Mouse (Mus musculus) intestine, embryonic 14.5 days (tissue): ENCODE data around the gene Usp30. TPM values are rescaled to one million over a fixed set of nuclear protein-coding genes. Genes with fewer than 3 reads are reported as not detected.

ENCODE experiments used
- ATAC-seq: fragments of 200-750 bp; cut with Nextera tagmentation; replicated peaks from 2 replicates; pipeline ENCODE4 v1.8.0; 2017; ENCODE audit warnings: low read depth, moderate number of reproducible peaks, moderate TSS enrichment, moderate library complexity; ENCODE audit not compliant: low FRiP score, low TSS enrichment
- DNase-seq: peaks from one replicate; pipeline ENCODE4 v3.0.0-alpha.2; 2018; ENCODE audit warnings: low spot score
- H3K27ac ChIP-seq: fragments of 300-500 bp; sonication (generic); 2 replicates; pipeline ENCODE4 v1.5.1; 2014; ENCODE audit warnings: low read depth, mild to moderate bottlenecking, control low read depth
- H3K27me3 ChIP-seq: fragments of 300-500 bp; sonication (generic); replicated peaks from 2 replicates; pipeline ENCODE4 v1.6.1; 2014; ENCODE audit warnings: low read length, control low read depth; ENCODE audit not compliant: control insufficient read depth, insufficient read depth
- H3K36me3 ChIP-seq: fragments of 300-500 bp; sonication (generic); 2 replicates; pipeline ENCODE4 v1.6.1; 2014; ENCODE audit warnings: low read length, control low read depth; ENCODE audit not compliant: control insufficient read depth, insufficient read depth
- H3K4me1 ChIP-seq: fragments of 300-500 bp; sonication (generic); replicated peaks from 2 replicates; pipeline ENCODE4 v1.6.1; 2014; ENCODE audit warnings: low read length, control low read depth, mixed read lengths; ENCODE audit not compliant: control insufficient read depth, insufficient read depth
- H3K4me2 ChIP-seq: fragments of 300-500 bp; sonication (generic); 2 replicates; pipeline ENCODE4 v1.6.1; 2014; ENCODE audit warnings: low read length
- H3K4me3 ChIP-seq: fragments of 300-500 bp; sonication (generic); 2 replicates; pipeline ENCODE4 v1.5.1; 2014; ENCODE audit warnings: low read depth, low read length, control low read depth, mixed read lengths
- H3K9ac ChIP-seq: fragments of 300-500 bp; sonication (generic); 2 replicates; pipeline ENCODE4 v1.6.1; 2014; ENCODE audit warnings: mild to moderate bottlenecking, low read length
- H3K9me3 ChIP-seq: fragments of 300-500 bp; sonication (generic); 2 replicates; pipeline ENCODE4 v1.6.1; 2016; ENCODE audit warnings: low read length, control low read depth; ENCODE audit not compliant: control insufficient read depth
- WGBS: fragments of 180-500 bp; shearing (Covaris S2); extraction: QIAGEN DNeasy Blood & Tissue Kit; methylation state at CpG from one replicate; pipeline ENCODE4 v1.1.7; 2014; 5-methylcytosine and 5-hydroxymethylcytosine counted together
- polyA plus RNA-seq: library from polyadenylated mRNA; unstranded; fragments of >200 nt; fragmentation: Nextera tagmentation; extraction: Ambion mirVana; gene quantifications from 2 replicates; pipeline ENCODE4 v1.2.1, GENCODE M21; 2014

Gene Usp30
- polyA plus RNA-seq, 1 experiment from 2014 or later = 10.1 TPM

DNA sequence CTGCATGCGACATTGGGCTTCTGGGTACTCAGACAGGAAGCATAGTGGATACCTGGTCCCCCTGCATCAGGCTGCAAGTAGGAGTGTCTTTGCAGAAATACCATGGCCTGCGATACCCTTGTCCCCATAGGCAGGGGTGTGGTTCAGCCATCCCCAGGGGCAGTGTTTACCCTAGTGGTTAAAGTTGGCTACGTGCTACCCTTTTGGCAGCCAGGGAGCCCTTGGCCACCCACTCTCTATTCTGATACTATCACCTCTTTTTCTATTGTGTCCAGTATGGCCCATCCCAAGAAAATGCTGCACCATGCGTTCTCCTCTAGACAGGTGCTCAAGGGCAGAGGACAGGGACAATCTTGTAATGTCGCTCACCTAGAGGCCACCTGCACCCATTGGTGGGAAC, 89.5 kb downstream of the Usp30 start:
- Histone ChIP-seq H3K4me3 (no peak overlapping the region), H3K27me3 (no peaks in the 10 kb centered on the region), H3K4me1 (no peaks in the 10 kb centered on the region), H3K9me3 (no peaks in the 10 kb centered on the region), H3K36me3 (no peaks in the 10 kb centered on the region), H3K9ac (no peak overlapping the region), H3K27ac (no peak overlapping the region), H3K4me2 (no peak overlapping the region)
- 80% methylated on average over 5 of the region's 5 CpGs for WGBS
- DNase-seq (no peak), ATAC-seq (no peak)

GRCm38 (mm10) chr5:114155168-114155933, 90.1 kb downstream of the Usp30 start:
- Histone ChIP-seq H3K9me3 (no peaks in the 10 kb centered on the region), H3K27me3 (no peaks in the 10 kb centered on the region), H3K9ac (no peak overlapping the region), H3K4me3 (no peak overlapping the region), H3K36me3 (no peaks in the 10 kb centered on the region), H3K4me1 (no peaks in the 10 kb centered on the region), H3K4me2 (no peak overlapping the region), H3K27ac (no peak overlapping the region)
- 65% methylated on average over 9 of the region's 9 CpGs for WGBS
- DNase-seq (no peak), ATAC-seq (no peak)

GRCm38 (mm10) chr5:114157236-114157635, 92.0 kb downstream of the Usp30 start:
- Histone ChIP-seq H3K27me3 (no peaks in the 10 kb centered on the region), H3K4me1 (no peaks in the 10 kb centered on the region), H3K4me2 (no peak overlapping the region), H3K4me3 (no peak overlapping the region), H3K9ac (no peak overlapping the region), H3K27ac (no peak overlapping the region), H3K36me3 (no peaks in the 10 kb centered on the region), H3K9me3 (no peaks in the 10 kb centered on the region)
- WGBS = 60% methylated on average over 7 of the region's 7 CpGs
- no peak for DNase-seq
- no peak for ATAC-seq

DNA sequence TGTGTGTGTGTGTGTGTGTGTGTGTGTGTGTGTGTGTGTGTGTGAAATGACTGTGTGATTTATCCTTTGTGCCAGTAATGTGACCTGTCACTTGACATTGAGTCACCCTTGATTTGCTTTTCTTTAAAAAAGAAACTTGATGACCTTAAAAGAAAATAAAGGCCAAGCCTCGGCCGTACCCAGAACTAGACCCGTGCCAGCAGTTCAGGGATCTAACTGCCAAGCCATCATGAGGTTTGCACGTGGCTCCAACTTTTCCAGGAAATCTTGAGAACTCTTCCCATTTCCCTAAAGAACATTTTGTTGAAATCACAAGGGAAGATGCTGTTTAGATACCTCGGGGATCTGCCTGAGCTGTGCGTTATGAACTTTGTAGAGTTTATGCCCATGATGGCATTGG, 96.2 kb downstream of the Usp30 start:
- Histone ChIP-seq H3K27me3 (no peaks in the 10 kb centered on the region), H3K9me3 (no peaks in the 10 kb centered on the region), H3K4me3 (no peak overlapping the region), H3K9ac (no peak overlapping the region), H3K4me1 (no peaks in the 10 kb centered on the region), H3K4me2 (no peak overlapping the region), H3K36me3 (no peaks in the 10 kb centered on the region), H3K27ac (no peak overlapping the region)
- WGBS = 84% methylated on average over 6 of the region's 6 CpGs
- DNase-seq (no peak), ATAC-seq (no peak)

- no peaks in the 10 kb centered on the region for H3K4me1 ChIP-seq
- no peaks in the 10 kb centered on the region for H3K9me3 ChIP-seq
- ATAC-seq (no peak), DNase-seq (no peak)
- no peak overlapping the region for H3K27ac ChIP-seq
- H3K36me3 ChIP-seq = no peaks in the 10 kb centered on the region
- WGBS = 49% methylated on average over 12 of the region's 12 CpGs
- no peaks in the 10 kb centered on the region for H3K27me3 ChIP-seq
- H3K4me3 ChIP-seq = no peak overlapping the region
- H3K9ac ChIP-seq = no peak overlapping the region
- H3K4me2 ChIP-seq = no peak overlapping the region
These were observed 97.0 kb downstream of the Usp30 start for GRCm38 (mm10) chr5:114162106-114162815.

DNA sequence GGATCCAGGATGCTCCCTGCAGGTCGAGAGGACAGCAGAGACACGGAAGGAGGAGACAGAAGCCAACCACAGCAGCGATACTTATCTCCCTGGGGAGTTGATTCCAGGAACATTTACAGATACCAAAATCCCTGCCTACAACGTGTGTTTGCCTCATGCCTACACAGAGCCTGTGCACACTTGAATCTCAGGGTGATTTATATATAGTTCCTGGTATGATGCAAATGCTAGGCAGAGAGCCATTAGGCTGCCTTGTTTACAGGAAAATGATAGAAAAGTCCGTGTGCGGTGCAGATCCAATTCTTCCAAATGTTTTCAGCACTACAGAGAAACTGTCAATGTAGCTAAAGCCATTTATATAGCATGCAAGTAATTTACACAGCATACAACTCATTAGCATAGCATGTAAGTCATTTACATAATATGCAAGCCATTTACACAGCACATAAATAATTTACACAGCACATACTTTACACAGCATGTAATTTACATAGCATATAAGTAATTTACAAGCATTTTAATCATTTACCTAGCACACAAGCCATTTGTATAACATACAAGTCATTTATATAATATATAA, 97.9 kb downstream of the Usp30 start:
- WGBS = 54% methylated on average over 6 of the region's 6 CpGs
- DNase-seq = no peak
- no peak overlapping the region for H3K4me2 ChIP-seq
- H3K9ac ChIP-seq = no peak overlapping the region
- no peaks in the 10 kb centered on the region for H3K4me1 ChIP-seq
- no peaks in the 10 kb centered on the region for H3K27me3 ChIP-seq
- no peak for ATAC-seq
- no peaks in the 10 kb centered on the region for H3K36me3 ChIP-seq
- no peaks in the 10 kb centered on the region for H3K9me3 ChIP-seq
- no peak overlapping the region for H3K27ac ChIP-seq
- no peak overlapping the region for H3K4me3 ChIP-seq

- Histone ChIP-seq H3K27me3 (no peaks in the 10 kb centered on the region), H3K9me3 (no peaks in the 10 kb centered on the region), H3K9ac (no peak overlapping the region), H3K36me3 (no peaks in the 10 kb centered on the region), H3K4me1 (no peaks in the 10 kb centered on the region), H3K4me3 (no peak overlapping the region), H3K27ac (no peak overlapping the region), H3K4me2 (no peak overlapping the region)
- DNase-seq (no peak), ATAC-seq (no peak)
- WGBS = 80% methylated on average over 7 of the region's 7 CpGs
These were observed 105.1 kb downstream of the Usp30 start for GRCm38 (mm10) chr5:114170345-114170744.

GRCm38 (mm10) chr5:114172936-114173335, 107.7 kb downstream of the Usp30 start:
- H3K9me3 ChIP-seq = no peaks in the 10 kb centered on the region
- WGBS = 94% methylated on average over 3 of the region's 3 CpGs
- no peaks in the 10 kb centered on the region for H3K27me3 ChIP-seq
- H3K4me3 ChIP-seq = no peak overlapping the region
- ATAC-seq (no peak), DNase-seq (no peak)
- H3K36me3 ChIP-seq = no peaks in the 10 kb centered on the region
- H3K27ac ChIP-seq = no peak overlapping the region
- H3K9ac ChIP-seq = no peak overlapping the region
- H3K4me2 ChIP-seq = no peak overlapping the region
- H3K4me1 ChIP-seq = no peaks in the 10 kb centered on the region; the same call in 1 of the 2 replicates
